Mouse (Mus musculus) ES-Bruce4 (cell line): ENCODE data around the gene Cyb5d2.

Source experiments
- CTCF ChIP-seq: IDR thresholded peaks from one replicate; pipeline ENCODE4 v1.8.1; 2011; ENCODE audit warnings: low read depth, low read length
- EP300 ChIP-seq: IDR thresholded peaks from 2 replicates; pipeline ENCODE4 v1.6.1; 2011; ENCODE audit warnings: low read depth, low read length; ENCODE audit not compliant: insufficient read depth

DNA sequence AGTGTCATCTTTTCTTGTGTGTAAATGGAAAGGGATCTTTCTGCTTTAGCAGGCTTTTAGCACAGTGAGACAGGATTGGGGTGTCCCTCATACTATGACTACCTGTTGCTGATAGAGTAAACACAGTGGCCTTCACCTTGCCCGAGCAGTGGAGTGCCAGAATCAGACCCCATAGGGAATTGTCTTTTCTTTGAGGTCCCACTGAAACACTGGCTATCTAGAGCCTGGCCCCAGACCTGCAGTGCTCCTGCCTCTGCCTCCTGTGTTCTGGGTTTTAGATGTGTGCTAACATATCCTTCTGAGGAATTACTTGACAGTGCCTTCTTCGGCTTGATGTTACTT, 60.5 kb downstream of the Cyb5d2 start:
- TF ChIP-seq CTCF (no peak), EP300 (no peak)
